Mouse (Mus musculus) T-helper 2 cell (primary cell): ENCODE data around the gene Bach2.

Experiments
- in situ Hi-C: fragments of 300-600 bp; cut with MboI, MseI; formaldehyde crosslinking; loops from one replicate; pipeline ENCODE4 v1.15.1; 2025; ENCODE audit warnings: high pct_unique_total_duplicates

Gene Bach2

GRCm38 (mm10) chr4:32520628-32521360 lies 282.2 kb downstream of the Bach2 start:
- in situ Hi-C loops, result no loop called here

- in situ Hi-C loops, result no loop called here
Measured at GRCm38 (mm10) chr4:32521361-32521740, 282.7 kb downstream of the Bach2 start.

- in situ Hi-C loops, result no loop called here
Measured at GRCm38 (mm10) chr4:32522013-32522412, 283.4 kb downstream of the Bach2 start.

- in situ Hi-C loops, result no loop called here
Measured at GRCm38 (mm10) chr4:32524282-32524681, 285.7 kb downstream of the Bach2 start.

- in situ Hi-C loops, result no loop called here
Measured at GRCm38 (mm10) chr4:32525000-32525399, 286.4 kb downstream of the Bach2 start.

GRCm38 (mm10) chr4:32526228-32526836 lies 287.7 kb downstream of the Bach2 start:
- in situ Hi-C loops, result no loop called here

GRCm38 (mm10) chr4:32529443-32529995 lies 290.9 kb downstream of the Bach2 start:
- in situ Hi-C loops, result no loop called here

- in situ Hi-C loops, result no loop called here
Measured at GRCm38 (mm10) chr4:32530421-32530920, 291.9 kb downstream of the Bach2 start.

GRCm38 (mm10) chr4:32530921-32531846 lies 292.6 kb downstream of the Bach2 start:
- in situ Hi-C loops, result no loop called here

- in situ Hi-C loops, result no loop called here
Measured at GRCm38 (mm10) chr4:32532079-32532478, 293.5 kb downstream of the Bach2 start.

GRCm38 (mm10) chr4:32533735-32534134 lies 295.1 kb downstream of the Bach2 start:
- in situ Hi-C loops, result no loop called here

GRCm38 (mm10) chr4:32535626-32536025 lies 297.0 kb downstream of the Bach2 start:
- in situ Hi-C loops, result no loop called here

- in situ Hi-C loops, result no loop called here
Measured at GRCm38 (mm10) chr4:32536870-32537508, 298.4 kb downstream of the Bach2 start.

GRCm38 (mm10) chr4:32538088-32538487 lies 299.5 kb downstream of the Bach2 start:
- in situ Hi-C loops, result no loop called here

- in situ Hi-C loops, result no loop called here
Measured at GRCm38 (mm10) chr4:32538488-32538887, 299.9 kb downstream of the Bach2 start.

- in situ Hi-C loops, result no loop called here
Measured at GRCm38 (mm10) chr4:32538987-32539386, 300.4 kb downstream of the Bach2 start.

- in situ Hi-C loops, result no loop called here
Measured at GRCm38 (mm10) chr4:32544821-32545545, 306.4 kb downstream of the Bach2 start.

GRCm38 (mm10) chr4:32545548-32545947 lies 306.9 kb downstream of the Bach2 start:
- in situ Hi-C loops, result no loop called here

- in situ Hi-C loops, result no loop called here
Measured at GRCm38 (mm10) chr4:32549150-32549549, 310.5 kb downstream of the Bach2 start.

GRCm38 (mm10) chr4:32551337-32551736 lies 312.7 kb downstream of the Bach2 start:
- in situ Hi-C loops, result no loop called here

- in situ Hi-C loops, result no loop called here
Measured at GRCm38 (mm10) chr4:32555506-32555905, 316.9 kb downstream of the Bach2 start.
